Mouse (Mus musculus) neural tube, embryonic 11.5 days (tissue): ENCODE measurements around the gene Ifngr2. TPM values are rescaled to one million over a fixed set of nuclear protein-coding genes. Genes with fewer than 3 reads are reported as not detected.

Experiments
- ATAC-seq: fragments of 200-750 bp; cut with Nextera tagmentation; 2 replicates; pipeline ENCODE4 v1.8.0; 2017; ENCODE audit warnings: moderate number of reproducible peaks, mild to moderate bottlenecking, moderate TSS enrichment, moderate library complexity; ENCODE audit not compliant: insufficient read depth, low FRiP score, low TSS enrichment
- DNase-seq: peaks from one replicate; pipeline ENCODE4 v3.0.0-alpha.2; 2015; ENCODE audit warnings: low spot score
- H3K27ac ChIP-seq: fragments of 300-500 bp; sonication (generic); 2 replicates; pipeline ENCODE4 v1.5.1; 2014; ENCODE audit warnings: low read depth, mild to moderate bottlenecking, low read length
- H3K27me3 ChIP-seq: fragments of 300-500 bp; sonication (generic); 2 replicates; pipeline ENCODE4 v1.6.1; 2014; ENCODE audit warnings: mild to moderate bottlenecking, low read length, mixed read lengths; ENCODE audit not compliant: control insufficient read depth, insufficient read depth
- H3K36me3 ChIP-seq: fragments of 300-500 bp; sonication (generic); 2 replicates; pipeline ENCODE4 v1.6.1; 2014; ENCODE audit warnings: mild to moderate bottlenecking, low read length, moderate library complexity, mixed read lengths; ENCODE audit not compliant: control insufficient read depth, insufficient read depth
- H3K4me1 ChIP-seq: fragments of 300-500 bp; sonication (generic); 2 replicates; pipeline ENCODE4 v1.6.1; 2014; ENCODE audit warnings: low read length, mixed read lengths; ENCODE audit not compliant: control insufficient read depth, insufficient read depth
- H3K4me2 ChIP-seq: fragments of 300-500 bp; sonication (generic); 2 replicates; pipeline ENCODE4 v1.6.1; 2014; ENCODE audit warnings: low read depth, mild to moderate bottlenecking, moderate library complexity
- H3K4me3 ChIP-seq: fragments of 300-500 bp; sonication (generic); 2 replicates; pipeline ENCODE4 v1.5.1; 2014; ENCODE audit warnings: low read depth, low read length
- H3K9ac ChIP-seq: fragments of 300-500 bp; sonication (generic); 2 replicates; pipeline ENCODE4 v1.6.1; 2014; ENCODE audit warnings: mild to moderate bottlenecking, low read length
- H3K9me3 ChIP-seq: fragments of 300-500 bp; sonication (generic); 2 replicates; pipeline ENCODE4 v1.6.1; 2016; ENCODE audit warnings: low read length; ENCODE audit not compliant: control insufficient read depth
- WGBS: fragments of 180-500 bp; shearing (Covaris S2); extraction: QIAGEN DNeasy Blood & Tissue Kit; methylation state at CpG from one replicate; pipeline ENCODE4 v1.1.7; 2014; 5-methylcytosine and 5-hydroxymethylcytosine counted together
- polyA plus RNA-seq: library from polyadenylated mRNA; unstranded; fragments of >200 nt; fragmentation: Nextera tagmentation; extraction: Ambion mirVana; gene quantifications from 2 replicates; pipeline ENCODE4 v1.2.1, GENCODE M21; 2014

Gene Ifngr2
- polyA plus RNA-seq, 1 experiment from 2014 or later: 40.8 TPM

DNA sequence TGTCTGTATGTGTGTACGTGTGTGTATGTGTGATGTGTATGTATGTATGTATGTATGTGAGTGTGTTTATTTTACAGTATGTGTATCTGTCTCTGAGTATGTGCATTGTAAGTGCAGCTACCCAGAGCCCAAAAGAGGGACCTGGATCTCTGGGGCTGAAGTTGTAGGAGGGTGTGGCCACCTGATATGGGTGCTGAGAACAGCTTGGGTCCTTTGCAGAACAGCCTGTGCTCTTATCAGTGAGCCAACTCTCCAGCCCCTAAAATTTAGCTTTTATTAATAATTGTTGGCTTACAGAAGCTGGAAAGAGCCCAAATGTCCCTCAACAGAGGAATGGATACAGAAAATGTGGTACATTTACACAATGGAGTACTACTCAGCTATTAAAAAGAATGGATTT is 3.3 kb upstream of the Ifngr2 start:
- Histone ChIP-seq H3K27me3 (no peaks in the 10 kb centered on the region), H3K27ac (no peak overlapping the region), H3K4me3 (no peak overlapping the region), H3K36me3 (no peaks in the 10 kb centered on the region), H3K9ac (no peak overlapping the region), H3K4me2 (no peak overlapping the region), H3K4me1 (peaks cover 11% of the 10 kb centered on the region), H3K9me3 (no peaks in the 10 kb centered on the region)
- ATAC-seq (no peak), DNase-seq (no peak)
- 96% methylated on average over 1 of the region's 1 CpGs for WGBS

DNA sequence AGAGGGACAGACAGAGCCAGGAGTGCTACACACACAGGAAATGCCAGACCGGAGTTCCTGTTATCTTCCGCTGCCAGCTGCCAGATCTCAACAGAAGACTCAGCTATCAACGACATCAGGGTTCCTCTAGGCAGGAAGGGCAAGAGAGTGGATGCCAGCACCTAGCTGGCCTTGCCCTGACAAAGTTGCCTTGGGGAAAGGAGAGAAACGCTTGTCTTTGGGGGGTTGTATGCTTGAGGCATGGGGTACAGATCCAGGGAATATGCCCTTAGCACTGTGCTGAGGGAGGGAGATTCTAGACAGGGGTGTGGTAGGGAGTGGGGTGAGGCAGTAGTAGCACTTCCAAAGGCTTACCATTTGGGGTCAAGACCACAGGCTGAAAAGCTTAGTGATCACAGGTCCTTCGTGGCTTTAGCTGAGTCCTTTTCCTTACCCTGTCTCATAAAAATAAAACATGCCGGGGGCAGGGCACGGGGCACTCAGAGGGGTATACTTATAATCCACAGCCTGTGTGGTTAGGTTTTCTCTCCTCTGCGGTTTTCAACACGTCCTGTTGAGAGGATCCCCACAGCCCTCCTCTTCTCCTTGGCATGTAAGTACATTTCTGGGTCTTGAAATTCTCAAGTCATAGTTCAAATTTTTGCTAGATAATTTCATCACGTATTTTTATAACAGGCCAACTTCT is 1.1 kb upstream of the Ifngr2 start:
- H3K9me3 ChIP-seq: no peaks in the 10 kb centered on the region
- no peak overlapping the region for H3K9ac ChIP-seq
- peaks cover 15% of the 10 kb centered on the region for H3K4me1 ChIP-seq
- DNase-seq: no peak
- no peak overlapping the region for H3K4me3 ChIP-seq
- no peaks in the 10 kb centered on the region for H3K27me3 ChIP-seq
- no peak overlapping the region for H3K4me2 ChIP-seq
- 67% methylated on average over 10 of the region's 10 CpGs for WGBS
- H3K36me3 ChIP-seq: no peaks in the 10 kb centered on the region
- no peak for ATAC-seq
- H3K27ac ChIP-seq: no peak overlapping the region

DNA sequence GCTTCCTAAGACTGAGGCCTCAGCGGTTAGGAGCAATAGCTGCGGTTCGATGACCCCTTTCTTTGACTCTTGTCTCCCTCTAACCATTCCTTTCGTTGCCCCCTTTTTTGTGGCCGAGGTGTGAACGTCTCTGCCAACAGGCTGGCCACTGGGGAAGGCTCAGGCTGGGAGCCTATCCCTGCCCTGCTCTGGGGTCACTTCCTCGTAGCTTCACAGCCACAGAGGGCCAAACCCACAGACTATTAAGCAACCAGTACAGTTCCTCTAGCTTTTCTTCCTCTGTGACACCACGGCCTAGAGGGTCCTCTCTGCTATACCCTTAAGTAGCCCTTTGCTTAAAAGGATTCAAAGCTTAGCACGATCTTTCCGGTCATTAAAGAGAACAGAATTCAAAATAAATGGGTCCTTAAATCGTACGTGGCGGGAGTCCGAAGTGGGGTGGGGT is 459 bp upstream of the Ifngr2 start:
- H3K9me3 ChIP-seq: no peaks in the 10 kb centered on the region
- peak overlapping the region; percentile 97 for H3K4me2 ChIP-seq
- H3K27me3 ChIP-seq: no peaks in the 10 kb centered on the region
- DNase-seq: peak; percentile 31
- H3K4me1 ChIP-seq: peaks cover 15% of the 10 kb centered on the region
- peak overlapping the region; percentile 95; the same call in 1 of the 2 replicates for H3K9ac ChIP-seq
- H3K36me3 ChIP-seq: no peaks in the 10 kb centered on the region
- H3K4me3 ChIP-seq: peak overlapping the region; percentile 91
- WGBS: 12% methylated on average over 14 of the region's 14 CpGs
- no peak overlapping the region for H3K27ac ChIP-seq
- 0 out of 2 replicates have a peak, but pooled peaks have one; percentile 28 for ATAC-seq

DNA sequence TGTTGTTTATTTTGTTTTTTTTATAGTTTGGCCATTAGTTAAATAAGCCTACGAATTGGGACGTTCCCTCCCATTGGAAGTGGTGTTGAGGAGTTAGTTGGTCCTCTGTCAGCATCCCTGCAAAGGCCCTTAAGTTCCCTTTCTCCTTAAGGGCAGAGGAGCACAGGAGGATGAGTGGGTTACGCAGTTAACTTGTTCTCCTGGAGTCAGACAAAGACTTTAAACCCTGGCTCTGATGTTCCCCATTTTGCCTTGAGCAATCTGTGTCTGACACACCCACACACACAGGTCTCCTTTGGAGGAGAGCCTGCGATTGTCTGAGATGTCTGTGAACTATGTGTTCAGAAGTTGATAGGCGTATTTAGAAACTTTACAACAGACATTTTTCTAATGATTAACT is 1.1 kb downstream of the Ifngr2 start:
- Histone ChIP-seq H3K4me3 (peak overlapping the region; percentile 91), H3K9ac (no peak overlapping the region), H3K27ac (no peak overlapping the region), H3K4me2 (peak overlapping the region; percentile 97), H3K27me3 (no peaks in the 10 kb centered on the region), H3K4me1 (peaks cover 15% of the 10 kb centered on the region), H3K9me3 (no peaks in the 10 kb centered on the region), H3K36me3 (no peaks in the 10 kb centered on the region)
- DNase-seq: no peak
- ATAC-seq: no peak
- 37% methylated on average over 5 of the region's 5 CpGs for WGBS

DNA sequence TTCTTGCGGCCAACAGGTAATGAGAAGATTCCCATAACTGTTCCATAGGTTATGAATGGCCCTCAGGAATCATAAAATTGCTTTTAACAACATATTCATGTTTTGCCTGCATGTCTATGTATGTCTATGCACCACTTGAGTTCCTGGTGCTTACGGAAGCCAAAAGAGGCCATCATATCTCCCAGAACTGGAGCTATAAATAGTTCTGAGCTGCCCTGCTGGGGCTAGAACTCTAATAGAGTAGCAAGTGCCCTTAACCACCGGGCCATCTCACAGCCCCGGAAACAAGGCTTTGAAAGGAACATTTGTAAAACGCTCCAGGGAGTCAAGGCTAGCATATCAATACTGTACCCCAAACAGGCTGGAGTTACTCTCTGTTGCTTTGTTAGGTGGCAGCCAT is 1.7 kb downstream of the Ifngr2 start:
- no peak overlapping the region for H3K4me3 ChIP-seq
- H3K36me3 ChIP-seq: no peaks in the 10 kb centered on the region
- peaks cover 17% of the 10 kb centered on the region for H3K4me1 ChIP-seq
- H3K27me3 ChIP-seq: no peaks in the 10 kb centered on the region
- WGBS: 26% methylated on average over 5 of the region's 5 CpGs
- no peak overlapping the region for H3K27ac ChIP-seq
- ATAC-seq (no peak), DNase-seq (no peak)
- no peaks in the 10 kb centered on the region for H3K9me3 ChIP-seq
- no peak overlapping the region for H3K9ac ChIP-seq
- H3K4me2 ChIP-seq: peak overlapping the region; percentile 15; the same call in 1 of the 2 replicates

DNA sequence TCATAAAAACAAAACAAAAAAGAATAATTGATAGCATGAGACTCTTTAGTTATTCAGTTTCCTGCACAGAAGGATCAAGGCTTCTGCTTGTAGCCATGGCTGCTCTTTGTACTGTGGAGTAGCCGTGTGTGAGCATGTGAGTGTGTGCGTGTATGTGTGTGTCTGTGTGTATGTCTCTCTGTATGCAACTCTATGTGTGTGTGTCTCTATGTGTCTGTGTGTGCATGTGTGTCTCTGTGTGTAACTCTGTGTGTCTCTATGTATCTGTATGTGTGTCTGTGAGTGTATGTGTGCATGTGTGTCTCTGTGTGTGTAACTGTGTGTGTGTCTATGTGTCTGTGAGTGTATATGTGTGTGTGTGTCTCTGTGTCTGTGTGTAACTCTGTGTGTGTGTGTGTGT is 2.1 kb downstream of the Ifngr2 start:
- H3K36me3 ChIP-seq: no peaks in the 10 kb centered on the region
- H3K27ac ChIP-seq: no peak overlapping the region
- no peaks in the 10 kb centered on the region for H3K27me3 ChIP-seq
- no peak for ATAC-seq
- H3K4me2 ChIP-seq: peak overlapping the region; percentile 15; the same call in 1 of the 2 replicates
- DNase-seq: no peak
- H3K4me1 ChIP-seq: peaks cover 20% of the 10 kb centered on the region
- 46% methylated on average over 2 of the region's 2 CpGs for WGBS
- no peaks in the 10 kb centered on the region for H3K9me3 ChIP-seq
- H3K4me3 ChIP-seq: no peak overlapping the region
- no peak overlapping the region for H3K9ac ChIP-seq

DNA sequence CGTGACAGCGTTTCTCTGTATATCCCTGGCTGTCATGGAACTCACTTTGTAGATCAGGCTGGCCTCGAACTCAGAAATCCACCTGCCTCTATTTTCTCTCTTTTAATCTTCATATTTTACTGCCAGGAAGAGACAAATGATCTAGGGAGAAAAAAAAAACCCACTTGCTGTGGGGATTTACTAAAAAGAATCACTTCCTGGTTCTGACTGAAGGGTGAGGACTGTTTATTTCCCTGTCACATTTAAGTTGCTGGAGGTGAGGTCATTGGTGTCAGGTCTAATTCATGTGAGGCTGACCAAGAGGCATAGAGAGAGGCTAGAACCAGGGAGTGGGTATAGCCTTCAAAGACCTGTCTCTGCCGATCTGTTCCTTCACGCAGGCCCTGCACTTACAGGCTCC is 2.7 kb downstream of the Ifngr2 start:
- no peak overlapping the region for H3K4me3 ChIP-seq
- WGBS: 55% methylated on average over 5 of the region's 5 CpGs
- no peaks in the 10 kb centered on the region for H3K9me3 ChIP-seq
- DNase-seq: no peak
- no peak overlapping the region for H3K9ac ChIP-seq
- peaks cover 21% of the 10 kb centered on the region for H3K4me1 ChIP-seq
- no peak overlapping the region for H3K4me2 ChIP-seq
- H3K27ac ChIP-seq: no peak overlapping the region
- H3K27me3 ChIP-seq: no peaks in the 10 kb centered on the region
- no peaks in the 10 kb centered on the region for H3K36me3 ChIP-seq
- no peak for ATAC-seq

DNA sequence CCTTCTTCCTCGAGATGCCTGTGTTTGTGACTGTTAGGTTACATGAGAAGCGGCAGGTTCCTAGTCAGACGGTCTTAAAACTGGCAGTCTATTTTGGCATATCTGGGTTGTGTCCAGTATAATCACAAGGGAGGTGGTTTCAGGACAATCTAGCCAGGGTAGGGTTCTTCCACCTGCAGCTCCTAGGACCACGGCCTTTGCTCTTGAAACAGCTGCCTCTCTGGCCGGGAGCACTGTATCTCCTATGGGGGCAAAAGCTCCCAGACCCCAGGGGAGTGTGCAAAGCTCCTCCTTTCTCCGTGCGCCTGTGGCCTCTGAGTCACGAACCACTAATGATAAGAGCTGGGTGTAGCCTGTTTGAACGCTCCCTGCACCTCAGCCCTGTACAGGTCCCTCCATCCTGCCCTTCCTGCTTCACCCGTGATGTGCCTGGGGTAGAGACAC is 4.2 kb downstream of the Ifngr2 start:
- H3K4me1 ChIP-seq: peaks cover 21% of the 10 kb centered on the region
- no peak for ATAC-seq
- 77% methylated on average over 10 of the region's 10 CpGs for WGBS

DNA sequence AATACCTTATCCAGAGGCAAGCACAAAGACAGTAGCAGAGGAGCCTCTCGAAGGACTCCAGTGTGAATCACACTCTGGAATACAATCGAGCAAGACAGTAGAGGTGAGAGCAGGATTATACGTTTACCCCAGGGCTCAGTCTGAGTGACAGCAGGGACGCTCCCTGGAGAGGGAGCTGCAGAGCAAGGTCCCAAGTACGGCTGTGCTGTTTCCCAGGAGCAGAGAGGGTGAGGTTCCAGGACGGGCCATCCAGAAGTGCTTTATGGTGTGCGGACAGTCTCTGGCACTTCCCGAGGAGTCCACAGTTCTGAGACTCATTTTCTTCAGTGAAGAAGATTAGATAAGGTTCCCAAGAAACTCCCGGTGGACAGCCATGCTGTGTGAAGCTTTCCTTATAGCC is 5.2 kb downstream of the Ifngr2 start:
- no peak overlapping the region for H3K27ac ChIP-seq
- ATAC-seq (no peak), DNase-seq (no peak)
- H3K4me2 ChIP-seq: no peak overlapping the region
- H3K9me3 ChIP-seq: no peaks in the 10 kb centered on the region
- H3K36me3 ChIP-seq: no peaks in the 10 kb centered on the region
- 60% methylated on average over 9 of the region's 9 CpGs for WGBS
- no peak overlapping the region for H3K9ac ChIP-seq
- no peaks in the 10 kb centered on the region for H3K27me3 ChIP-seq
- peaks cover 18% of the 10 kb centered on the region for H3K4me1 ChIP-seq
- no peak overlapping the region for H3K4me3 ChIP-seq

More for the DNA sequence above, 4.2 kb downstream of the Ifngr2 start:
- H3K36me3 ChIP-seq: no peaks in the 10 kb centered on the region
- H3K9me3 ChIP-seq: no peaks in the 10 kb centered on the region
- H3K27me3 ChIP-seq: no peaks in the 10 kb centered on the region
- H3K27ac ChIP-seq: no peak overlapping the region
- no peak overlapping the region for H3K9ac ChIP-seq
- no peak overlapping the region for H3K4me2 ChIP-seq
- no peak overlapping the region for H3K4me3 ChIP-seq
- no peak for DNase-seq
